Mouse (Mus musculus): Measurements from ENCODE around the gene Sec31b.

- TF ChIP-seq CTCF (IDR thresholded peaks at IDR 0.05; ENCODE audit: low read depth) (no peak), EP300 (optimal IDR thresholded peaks at IDR 0.05) (no peak)
Observed at GRCm38 (mm10) chr19:44582103-44582502, 36.4 kb upstream of the Sec31b start.
